Mouse (Mus musculus) megakaryocyte, embryonic 14.5 days (primary cell): ENCODE data around the gene Hps4.

ENCODE experiments used
- FLI1 ChIP-seq: IDR thresholded peaks from 2 replicates; pipeline ENCODE4 v1.6.1; 2012; ENCODE audit warnings: low read length, inconsistent platforms, mixed read lengths
- GATA1 ChIP-seq: IDR thresholded peaks from 3 replicates; pipeline ENCODE4 v1.6.1; 2012; ENCODE audit warnings: mixed read lengths, low read length, inconsistent platforms, borderline replicate concordance

- TF ChIP-seq GATA1, result no peak
- TF ChIP-seq FLI1, result no peak
Measured at GRCm38 (mm10) chr5:112327854-112328253, 15.0 kb upstream of the Hps4 start.
